Mouse (Mus musculus): ENCODE data around the gene Gm3952. TPM values are rescaled to one million over a fixed set of nuclear protein-coding genes. Genes with fewer than 3 reads are reported as not detected.

Gene Gm3952
- polyA plus RNA-seq, 1 experiment from 2014 or later: not detected

GRCm38 (mm10) chr8:128696701-128697397 lies 101.6 kb downstream of the Gm3952 start:
- 0 out of 2 replicates have a peak, but pooled peaks cover 4% of the 10 kb centered on the region for H3K4me1 ChIP-seq (replicated peaks; ENCODE audit: insufficient read depth, low read length)
- no peak overlapping the region for H3K4me2 ChIP-seq (ENCODE audit: low read length)
- H3K9ac ChIP-seq (ENCODE audit: low read depth, low read length): no peak overlapping the region
- TF ChIP-seq CTCF (IDR thresholded peaks at IDR 0.05; ENCODE audit: low read depth): no peak
- H3K9me3 ChIP-seq (replicated peaks; ENCODE audit: low read length): no peaks in the 10 kb centered on the region
- no peaks in the 10 kb centered on the region for H3K27me3 ChIP-seq (ENCODE audit: insufficient read depth, low read length)
- WGBS: 97% methylated on average over 1 of the region's 1 CpGs
- no peak for DNase-seq (ENCODE audit: low spot score)
- no peaks in the 10 kb centered on the region for H3K36me3 ChIP-seq (ENCODE audit: insufficient read depth, low read length)
- H3K27ac ChIP-seq: no peak overlapping the region
- no peak overlapping the region for H3K4me3 ChIP-seq (replicated peaks; ENCODE audit: low read depth, low read length)
- ATAC-seq (replicated peaks; ENCODE audit: low FRiP score, low read depth): no peak

Other genes starting within 250 kb of the Gm3952 start
- gene Itgb1, start 113.0 kb downstream of the Gm3952 start, polyA plus RNA-seq (2015; fragmentation: Nextera tagmentation; extraction: Ambion mirVana): 302 and 312 TPM in 2 replicates